Mouse (Mus musculus): Measurements from ENCODE around the gene Espn. TPM values are rescaled to one million over a fixed set of nuclear protein-coding genes. Genes with fewer than 3 reads are reported as not detected.

The Espn gene
- polyA plus RNA-seq, 1 experiment from 2014 or later, result 0.64 TPM

DNA sequence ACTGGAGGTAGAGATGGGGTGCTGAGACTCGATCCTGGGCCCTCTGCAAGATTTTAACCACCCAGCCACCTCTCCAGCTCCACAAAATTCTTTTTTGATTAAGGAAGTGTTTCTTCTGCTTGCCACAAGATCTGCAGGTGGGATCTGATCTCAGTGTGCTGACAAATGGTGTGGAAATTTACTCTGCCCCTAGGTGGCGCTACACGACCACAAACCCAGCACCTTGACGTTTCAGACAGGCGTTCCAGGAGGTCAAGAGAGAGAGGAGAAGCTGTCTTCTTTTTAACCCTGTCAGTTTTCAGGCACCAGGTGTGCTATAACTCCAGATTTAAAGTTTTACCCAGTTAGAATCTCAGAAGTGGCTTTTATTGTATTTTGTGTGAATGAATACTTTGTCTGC, 20.9 kb upstream of the Espn start:
- WGBS, result under 1% methylated on average over 5 of the region's 5 CpGs
- no peak overlapping the region for H3K4me3 ChIP-seq (ENCODE audit: low read depth, low read length)
- no peak overlapping the region for H3K27ac ChIP-seq (ENCODE audit: low read depth, low read length)
- H3K27me3 ChIP-seq (ENCODE audit: control insufficient read depth, insufficient read depth, low read length), result peaks cover 3% of the 10 kb centered on the region; the same call in 1 of the 2 replicates
- no peaks in the 10 kb centered on the region for H3K4me1 ChIP-seq (ENCODE audit: control insufficient read depth, insufficient read depth, low read length)
- H3K9me3 ChIP-seq (ENCODE audit: control insufficient read depth, low read length), result no peaks in the 10 kb centered on the region
- H3K9ac ChIP-seq (replicated peaks; ENCODE audit: low read depth, low read length), result no peak overlapping the region
- H3K36me3 ChIP-seq (ENCODE audit: control insufficient read depth, insufficient read depth, low read length), result no peaks in the 10 kb centered on the region
- H3K4me2 ChIP-seq (ENCODE audit: low read depth, low read length), result no peak overlapping the region
- ATAC-seq (ENCODE audit: low read depth), result no peak

DNA sequence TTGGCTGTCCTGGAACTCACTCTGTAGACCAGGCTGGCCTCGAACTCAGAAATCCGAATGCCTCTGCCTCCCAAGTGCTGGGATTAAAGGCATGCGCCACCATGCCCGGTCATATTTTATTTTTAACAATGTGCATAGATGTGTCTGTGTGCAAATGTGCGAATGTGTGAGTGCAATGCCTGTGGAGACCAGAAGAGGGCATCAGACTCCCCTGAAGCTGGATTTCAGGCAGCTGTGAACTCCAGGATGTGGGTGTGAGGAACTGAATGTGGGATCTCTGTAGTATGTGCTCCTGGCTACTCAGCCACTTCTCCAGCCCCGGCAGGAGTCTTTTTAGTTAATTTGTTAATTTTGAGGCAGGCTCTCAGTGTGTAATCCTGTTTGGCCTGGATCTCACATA, 19.4 kb upstream of the Espn start:
- Histone ChIP-seq H3K4me2 (ENCODE audit: low read depth, low read length) (no peak overlapping the region), H3K4me3 (ENCODE audit: low read depth, low read length) (no peak overlapping the region), H3K36me3 (ENCODE audit: control insufficient read depth, insufficient read depth, low read length) (no peaks in the 10 kb centered on the region), H3K27ac (ENCODE audit: low read depth, low read length) (no peak overlapping the region), H3K27me3 (ENCODE audit: control insufficient read depth, insufficient read depth, low read length) (peaks cover 3% of the 10 kb centered on the region; the same call in 1 of the 2 replicates), H3K9ac (replicated peaks; ENCODE audit: low read depth, low read length) (no peak overlapping the region), H3K4me1 (ENCODE audit: control insufficient read depth, insufficient read depth, low read length) (no peaks in the 10 kb centered on the region), H3K9me3 (ENCODE audit: control insufficient read depth, low read length) (no peaks in the 10 kb centered on the region)
- 85% methylated on average over 6 of the region's 6 CpGs for WGBS
- no peak for ATAC-seq (ENCODE audit: low read depth)

DNA sequence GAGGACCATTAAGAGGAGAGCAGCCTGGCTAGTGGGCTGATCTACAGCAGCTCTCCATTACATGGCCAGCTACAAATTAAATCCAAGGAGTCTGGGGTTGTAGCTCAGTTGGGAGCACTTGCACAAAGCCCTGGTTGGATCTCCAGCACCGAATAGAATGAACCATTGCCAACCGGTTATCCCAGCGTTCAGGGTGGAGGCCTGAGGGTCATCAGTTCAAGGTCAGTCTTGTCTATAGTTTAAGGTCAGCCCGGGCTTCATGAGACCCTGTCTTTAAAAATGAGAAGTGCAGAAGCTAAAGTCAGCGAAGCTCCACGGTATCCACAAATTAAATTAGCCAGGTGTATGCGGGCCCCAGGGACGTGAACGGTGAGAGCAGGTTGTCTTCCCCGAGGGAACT, 18.1 kb upstream of the Espn start:
- H3K4me2 ChIP-seq (ENCODE audit: low read depth, low read length), result no peak overlapping the region
- ATAC-seq (ENCODE audit: low read depth), result no peak
- WGBS, result 83% methylated on average over 10 of the region's 10 CpGs

DNA sequence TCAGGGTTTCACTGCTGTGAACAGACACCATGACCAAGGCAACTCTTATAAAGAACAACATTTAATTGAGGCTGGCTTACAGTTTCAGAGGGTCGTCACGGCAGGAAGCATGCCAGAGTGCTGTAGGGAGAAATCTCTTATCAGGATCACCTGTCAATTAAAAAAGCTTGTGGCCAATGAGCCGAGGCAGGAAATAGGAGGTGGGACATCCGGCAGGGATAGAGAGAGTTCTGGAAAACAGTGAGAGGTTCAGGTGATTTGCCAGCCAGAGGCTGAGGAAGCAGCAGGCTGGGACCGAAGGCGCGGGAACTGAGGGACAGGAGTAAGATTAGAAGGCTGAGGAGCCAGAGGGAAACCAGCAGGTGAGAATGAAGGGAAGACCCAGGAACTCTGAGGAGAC, 16.9 kb upstream of the Espn start:
- Histone ChIP-seq H3K9ac (replicated peaks; ENCODE audit: low read depth, low read length) (no peak overlapping the region), H3K4me1 (ENCODE audit: control insufficient read depth, insufficient read depth, low read length) (no peaks in the 10 kb centered on the region), H3K4me3 (ENCODE audit: low read depth, low read length) (no peak overlapping the region), H3K27me3 (ENCODE audit: control insufficient read depth, insufficient read depth, low read length) (peaks cover 3% of the 10 kb centered on the region; the same call in 1 of the 2 replicates), H3K27ac (ENCODE audit: low read depth, low read length) (no peak overlapping the region), H3K36me3 (ENCODE audit: control insufficient read depth, insufficient read depth, low read length) (no peaks in the 10 kb centered on the region), H3K4me2 (ENCODE audit: low read depth, low read length) (no peak overlapping the region), H3K9me3 (ENCODE audit: control insufficient read depth, low read length) (no peaks in the 10 kb centered on the region)
- ATAC-seq (ENCODE audit: low read depth), result no peak
- WGBS, result 85% methylated on average over 7 of the region's 7 CpGs

More for the DNA sequence above, 18.1 kb upstream of the Espn start:
- Histone ChIP-seq H3K27me3 (ENCODE audit: control insufficient read depth, insufficient read depth, low read length) (peaks cover 3% of the 10 kb centered on the region; the same call in 1 of the 2 replicates), H3K27ac (ENCODE audit: low read depth, low read length) (no peak overlapping the region), H3K9me3 (ENCODE audit: control insufficient read depth, low read length) (no peaks in the 10 kb centered on the region), H3K9ac (replicated peaks; ENCODE audit: low read depth, low read length) (no peak overlapping the region), H3K36me3 (ENCODE audit: control insufficient read depth, insufficient read depth, low read length) (no peaks in the 10 kb centered on the region), H3K4me1 (ENCODE audit: control insufficient read depth, insufficient read depth, low read length) (no peaks in the 10 kb centered on the region), H3K4me3 (ENCODE audit: low read depth, low read length) (no peak overlapping the region)

DNA sequence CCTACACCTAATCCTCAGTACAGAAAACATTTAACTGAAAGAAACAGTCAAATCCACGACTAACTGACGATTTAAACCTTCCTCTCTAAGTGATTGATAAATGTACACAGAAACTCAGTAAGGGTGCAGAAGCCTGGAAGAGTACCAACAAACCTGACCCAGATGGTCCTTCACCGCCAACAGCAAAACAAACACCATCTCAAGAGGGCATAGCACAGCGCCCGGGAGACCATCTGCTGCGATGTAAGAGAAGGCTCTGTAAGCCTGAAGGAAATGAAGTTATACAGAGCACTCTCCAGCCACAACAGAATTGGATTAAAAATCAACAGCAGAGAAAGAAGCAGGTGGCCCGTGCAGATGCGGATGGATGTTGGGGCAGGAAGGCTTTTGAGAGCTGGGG, 15.9 kb upstream of the Espn start:
- Histone ChIP-seq H3K4me3 (ENCODE audit: low read depth, low read length) (no peak overlapping the region), H3K9ac (replicated peaks; ENCODE audit: low read depth, low read length) (no peak overlapping the region), H3K27ac (ENCODE audit: low read depth, low read length) (no peak overlapping the region), H3K36me3 (ENCODE audit: control insufficient read depth, insufficient read depth, low read length) (no peaks in the 10 kb centered on the region), H3K4me1 (ENCODE audit: control insufficient read depth, insufficient read depth, low read length) (no peaks in the 10 kb centered on the region), H3K27me3 (ENCODE audit: control insufficient read depth, insufficient read depth, low read length) (no peaks in the 10 kb centered on the region), H3K4me2 (ENCODE audit: low read depth, low read length) (no peak overlapping the region), H3K9me3 (ENCODE audit: control insufficient read depth, low read length) (no peaks in the 10 kb centered on the region)
- no peak for ATAC-seq (ENCODE audit: low read depth)
- WGBS, result 51% methylated on average over 8 of the region's 8 CpGs

DNA sequence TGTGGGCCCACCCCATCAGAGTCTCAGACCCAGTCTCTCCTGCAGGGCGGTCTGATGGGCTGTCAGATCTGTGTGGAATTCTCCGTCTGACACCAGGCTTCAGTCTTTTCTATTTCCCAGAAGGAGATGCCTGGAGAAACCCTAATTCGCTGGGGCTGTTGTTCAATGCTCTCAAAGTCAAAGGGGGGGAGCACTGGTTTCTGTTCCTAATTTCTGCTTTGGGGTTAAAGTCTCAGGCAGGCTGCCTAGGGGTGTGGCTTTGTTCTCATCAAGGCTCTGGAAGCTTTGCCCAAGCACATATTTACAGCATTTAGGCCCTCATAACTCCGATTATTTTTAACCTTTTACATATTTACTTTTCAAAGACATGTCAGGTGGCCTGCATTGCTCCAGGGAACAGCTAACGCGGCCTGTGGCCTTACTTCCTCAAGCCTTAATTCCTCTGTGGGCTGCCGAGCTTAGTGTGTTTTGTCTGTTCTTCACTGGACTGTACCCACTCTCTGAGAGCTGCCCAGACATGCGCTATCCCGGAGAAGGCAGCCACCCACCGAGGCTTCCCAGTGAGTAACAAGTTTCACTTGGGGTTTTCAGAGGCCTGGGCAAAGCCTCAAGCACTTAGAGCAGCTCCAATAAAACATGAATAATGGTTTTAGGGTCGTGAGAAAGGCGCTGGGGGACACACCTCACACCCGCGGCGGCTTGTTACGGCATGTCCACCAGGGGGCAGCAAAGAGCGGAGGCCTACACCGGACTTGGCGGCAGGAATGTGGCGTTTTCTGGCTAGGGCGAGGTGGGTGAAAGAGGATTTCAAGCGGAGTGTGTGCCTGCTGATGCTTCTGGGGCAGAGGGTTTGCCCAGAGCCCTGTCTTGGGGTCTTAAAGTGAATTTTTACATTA, 13.1 kb upstream of the Espn start:
- 21% methylated on average over 22 of the region's 22 CpGs for WGBS
- Histone ChIP-seq H3K4me3 (ENCODE audit: low read depth, low read length) (no peak overlapping the region), H3K36me3 (ENCODE audit: control insufficient read depth, insufficient read depth, low read length) (no peaks in the 10 kb centered on the region), H3K27me3 (ENCODE audit: control insufficient read depth, insufficient read depth, low read length) (peaks cover 14% of the 10 kb centered on the region), H3K4me1 (ENCODE audit: control insufficient read depth, insufficient read depth, low read length) (no peaks in the 10 kb centered on the region), H3K9me3 (ENCODE audit: control insufficient read depth, low read length) (no peaks in the 10 kb centered on the region), H3K27ac (ENCODE audit: low read depth, low read length) (no peak overlapping the region), H3K9ac (replicated peaks; ENCODE audit: low read depth, low read length) (no peak overlapping the region), H3K4me2 (ENCODE audit: low read depth, low read length) (no peak overlapping the region)
- 0 out of 2 replicates have a peak, but pooled peaks have one; percentile 34 for ATAC-seq (ENCODE audit: low read depth)

DNA sequence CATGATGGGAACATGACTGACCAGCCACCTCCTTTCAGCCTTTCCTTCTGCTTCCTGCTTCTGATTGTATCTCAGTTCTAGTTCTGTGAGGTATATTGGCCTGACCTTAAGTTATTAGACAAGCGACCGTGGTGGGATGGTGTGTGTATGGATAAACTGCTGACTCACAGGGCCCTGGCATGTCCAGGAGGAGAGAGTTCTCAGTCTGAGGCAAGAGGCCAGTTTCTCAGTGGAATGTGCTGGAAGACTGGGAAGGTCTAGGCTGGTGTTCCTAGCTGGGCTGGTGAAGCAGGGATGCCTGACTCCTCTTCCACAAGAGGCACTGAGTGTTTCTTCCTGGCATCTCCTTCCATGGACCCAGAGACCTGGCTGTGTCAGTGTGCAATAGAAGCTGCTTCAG, 10.6 kb upstream of the Espn start:
- ATAC-seq (ENCODE audit: low read depth), result no peak
- H3K4me2 ChIP-seq (ENCODE audit: low read depth, low read length), result no peak overlapping the region
- 90% methylated on average over 2 of the region's 2 CpGs for WGBS
- H3K27me3 ChIP-seq (ENCODE audit: control insufficient read depth, insufficient read depth, low read length), result peaks cover 38% of the 10 kb centered on the region
- H3K4me3 ChIP-seq (ENCODE audit: low read depth, low read length), result no peak overlapping the region
- no peaks in the 10 kb centered on the region for H3K36me3 ChIP-seq (ENCODE audit: control insufficient read depth, insufficient read depth, low read length)
- H3K4me1 ChIP-seq (ENCODE audit: control insufficient read depth, insufficient read depth, low read length), result peaks cover 8% of the 10 kb centered on the region; the same call in 1 of the 2 replicates
- H3K9ac ChIP-seq (replicated peaks; ENCODE audit: low read depth, low read length), result no peak overlapping the region
- no peak overlapping the region for H3K27ac ChIP-seq (ENCODE audit: low read depth, low read length)
- no peaks in the 10 kb centered on the region for H3K9me3 ChIP-seq (ENCODE audit: control insufficient read depth, low read length)

DNA sequence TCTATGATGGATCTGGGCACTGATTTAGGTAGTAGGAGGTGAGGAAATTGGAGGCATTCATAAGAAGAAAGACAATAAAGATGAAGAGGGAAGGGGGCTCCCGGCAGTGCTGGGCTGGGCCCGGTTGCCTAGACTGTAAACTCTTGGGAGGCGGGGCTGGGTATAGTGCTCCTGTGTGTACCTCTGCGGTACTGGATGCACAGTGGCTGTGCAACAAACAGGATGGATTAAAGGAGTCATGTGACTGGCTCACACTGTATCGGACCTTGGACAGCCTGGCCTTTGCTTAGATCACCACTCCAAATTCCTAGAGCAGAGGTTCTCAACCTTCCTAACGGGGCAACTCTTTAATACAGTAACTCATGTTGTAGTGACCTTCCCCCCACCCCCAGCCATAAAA, 9.4 kb upstream of the Espn start:
- H3K4me1 ChIP-seq (ENCODE audit: control insufficient read depth, insufficient read depth, low read length), result peaks cover 8% of the 10 kb centered on the region; the same call in 1 of the 2 replicates
- WGBS, result 64% methylated on average over 6 of the region's 6 CpGs
- no peak overlapping the region for H3K27ac ChIP-seq (ENCODE audit: low read depth, low read length)
- H3K9me3 ChIP-seq (ENCODE audit: control insufficient read depth, low read length), result no peaks in the 10 kb centered on the region
- no peak overlapping the region for H3K9ac ChIP-seq (replicated peaks; ENCODE audit: low read depth, low read length)
- no peak for ATAC-seq (ENCODE audit: low read depth)
- no peak overlapping the region for H3K4me3 ChIP-seq (ENCODE audit: low read depth, low read length)
- H3K27me3 ChIP-seq (ENCODE audit: control insufficient read depth, insufficient read depth, low read length), result peaks cover 45% of the 10 kb centered on the region
- H3K4me2 ChIP-seq (ENCODE audit: low read depth, low read length), result no peak overlapping the region
- H3K36me3 ChIP-seq (ENCODE audit: control insufficient read depth, insufficient read depth, low read length), result no peaks in the 10 kb centered on the region

DNA sequence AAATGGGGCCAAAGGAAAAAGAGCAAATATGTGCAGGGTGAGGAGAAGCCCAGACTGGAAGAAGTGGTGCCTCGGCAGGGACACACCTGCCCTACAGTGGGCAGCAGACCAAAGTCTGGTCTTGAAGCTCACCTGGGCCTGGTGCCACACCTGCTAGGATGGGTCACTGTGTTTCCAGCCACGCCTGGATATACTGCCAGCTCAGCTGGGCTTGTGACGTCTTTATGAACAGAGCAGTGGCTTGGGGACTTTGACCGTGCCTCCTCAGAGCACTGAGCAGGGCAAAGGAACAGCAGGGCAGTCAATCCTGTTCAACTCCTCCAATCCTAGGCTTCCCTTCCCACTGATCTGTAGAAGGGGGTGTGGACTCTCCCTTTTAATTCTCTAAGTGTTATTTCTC, 8.6 kb upstream of the Espn start:
- Histone ChIP-seq H3K27me3 (ENCODE audit: control insufficient read depth, insufficient read depth, low read length) (peaks cover 45% of the 10 kb centered on the region), H3K4me3 (ENCODE audit: low read depth, low read length) (no peak overlapping the region), H3K36me3 (ENCODE audit: control insufficient read depth, insufficient read depth, low read length) (no peaks in the 10 kb centered on the region), H3K4me1 (ENCODE audit: control insufficient read depth, insufficient read depth, low read length) (peaks cover 8% of the 10 kb centered on the region; the same call in 1 of the 2 replicates), H3K27ac (ENCODE audit: low read depth, low read length) (no peak overlapping the region), H3K9ac (replicated peaks; ENCODE audit: low read depth, low read length) (no peak overlapping the region), H3K9me3 (ENCODE audit: control insufficient read depth, low read length) (no peaks in the 10 kb centered on the region), H3K4me2 (ENCODE audit: low read depth, low read length) (no peak overlapping the region)
- WGBS, result 43% methylated on average over 4 of the region's 4 CpGs
- ATAC-seq (ENCODE audit: low read depth), result no peak
